Comparison of ENCODE assay signal across 22 mouse cellular contexts in the genomic region with DNA sequence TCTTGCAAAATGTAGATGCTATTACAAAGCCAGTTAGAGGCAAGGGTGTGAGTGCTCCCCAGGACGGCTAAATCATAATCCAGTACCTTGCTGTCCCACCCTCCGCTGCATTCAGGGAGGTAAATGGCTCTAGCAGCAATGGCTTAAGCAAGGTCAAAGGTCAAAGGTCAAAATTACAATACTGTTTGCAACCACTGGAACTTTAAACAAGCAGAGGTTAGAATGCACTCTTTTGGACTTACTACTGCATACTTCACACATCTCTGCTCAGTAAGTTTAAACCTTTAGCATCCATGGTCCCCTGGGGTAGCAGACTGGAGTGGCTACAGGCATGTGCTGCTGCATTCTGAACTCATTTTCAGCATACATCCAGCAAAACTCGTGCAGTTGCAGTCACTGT. TPM values are rescaled to one million over a fixed set of nuclear protein-coding genes. Genes with fewer than 3 reads are reported as not detected.
DNase-seq lines count a peak whose midpoint lies in the region; ATAC-seq and TF ChIP-seq lines count a peak whose summit lies in the region.
"Had no signal": no experiment of that assay in that cellular context is flagged by ENCODE, and none has a peak within 500 bp of the region (broad histone marks: within the 10 kb centered on the region; RNA-seq: fewer than 3 reads in every experiment).

No protein-coding gene starts in this region.

- peak; percentile 64 for ATAC-seq in liver, embryonic 16.5 days (ENCODE audit: low read depth)
- ATAC-seq in liver, embryonic 11.5 days (replicated peaks; ENCODE audit: low FRiP score) = no peak
- ATAC-seq: forebrain, embryonic 13.5 days; forebrain, postnatal 0 days; Patski had no signal

- H3K4me3 ChIP-seq in kidney, adult 2 months (ENCODE audit: insufficient read depth, low read depth, low read length) = no peak overlapping the region
- no peak overlapping the region for H3K4me3 ChIP-seq in liver, embryonic 16.5 days (ENCODE audit: low read depth, low read length)
- no peak overlapping the region for H3K4me3 ChIP-seq in liver, embryonic 11.5 days (ENCODE audit: low read depth, low read length)
- H3K4me3 ChIP-seq: embryonic facial prominence, embryonic 13.5 days; forebrain, embryonic 13.5 days; heart, adult 2 months; heart, embryonic 15.5 days; hindbrain, embryonic 13.5 days had no signal

- H3K27me3 ChIP-seq in kidney, adult 2 months (replicated peaks; ENCODE audit: control insufficient read depth, insufficient read depth, low read length) = no peaks in the 10 kb centered on the region
- H3K27me3 ChIP-seq in liver, embryonic 16.5 days (ENCODE audit: control insufficient read depth, insufficient read depth, low read depth, low read length) = no peaks in the 10 kb centered on the region
- no peaks in the 10 kb centered on the region for H3K27me3 ChIP-seq in liver, embryonic 11.5 days (replicated peaks; ENCODE audit: control insufficient read depth, insufficient read depth, low read length)
- H3K27me3 ChIP-seq: embryonic facial prominence, embryonic 13.5 days; forebrain, embryonic 13.5 days; heart, embryonic 15.5 days; hindbrain, embryonic 13.5 days; Patski had no signal

- H3K9me3 ChIP-seq in liver, embryonic 16.5 days (replicated peaks; ENCODE audit: control insufficient read depth, low read length) = no peaks in the 10 kb centered on the region
- no peaks in the 10 kb centered on the region for H3K9me3 ChIP-seq in liver, embryonic 11.5 days (ENCODE audit: control insufficient read depth, low read length)
- H3K9me3 ChIP-seq: embryonic facial prominence, embryonic 13.5 days; forebrain, embryonic 13.5 days; heart, embryonic 15.5 days; hindbrain, embryonic 13.5 days had no signal

- H3K9ac ChIP-seq in liver, embryonic 16.5 days (ENCODE audit: low read depth, low read length) = no peak overlapping the region
- H3K9ac ChIP-seq in liver, embryonic 11.5 days (ENCODE audit: low read depth, low read length) = no peak overlapping the region
- H3K9ac ChIP-seq: embryonic facial prominence, embryonic 13.5 days; forebrain, embryonic 13.5 days; forebrain, postnatal 0 days; heart, embryonic 15.5 days; hindbrain, embryonic 13.5 days had no signal

- no peaks in the 10 kb centered on the region; the same call in 1 of the 2 replicates for H3K4me1 ChIP-seq in kidney, adult 2 months (ENCODE audit: control insufficient read depth, insufficient read depth, low read length)
- peaks cover 2% of the 10 kb centered on the region; the same call in 1 of the 2 replicates for H3K4me1 ChIP-seq in liver, embryonic 16.5 days (ENCODE audit: control insufficient read depth, low read depth, low read length)
- no peaks in the 10 kb centered on the region; the same call in 1 of the 2 replicates for H3K4me1 ChIP-seq in liver, embryonic 11.5 days (replicated peaks; ENCODE audit: control insufficient read depth, insufficient read depth, low read length)
- H3K4me1 ChIP-seq: embryonic facial prominence, embryonic 13.5 days; forebrain, embryonic 13.5 days; heart, embryonic 15.5 days; hindbrain, embryonic 13.5 days had no signal

- no peak for TF ChIP-seq CTCF in kidney, adult 2 months (conservative IDR thresholded peaks at IDR 0.05; ENCODE audit: insufficient read depth, insufficient read length, low read depth, low read length)

- TF ChIP-seq POLR2A in kidney, adult 2 months (IDR thresholded peaks at IDR 0.05; ENCODE audit: low read depth, low read length) = no peak

- H3K4me2 ChIP-seq in liver, embryonic 16.5 days (ENCODE audit: low read depth, low read length) = no peak overlapping the region
- H3K4me2 ChIP-seq in liver, embryonic 11.5 days = no peak overlapping the region
- H3K4me2 ChIP-seq: embryonic facial prominence, embryonic 13.5 days; forebrain, embryonic 13.5 days; heart, embryonic 11.5 days; heart, embryonic 15.5 days; hindbrain, embryonic 13.5 days had no signal

- H3K36me3 ChIP-seq in kidney, adult 2 months (ENCODE audit: control insufficient read depth, insufficient read depth, low read length) = peaks cover 6% of the 10 kb centered on the region; the same call in 1 of the 2 replicates
- peaks cover 27% of the 10 kb centered on the region for H3K36me3 ChIP-seq in liver, embryonic 16.5 days (ENCODE audit: control insufficient read depth, insufficient read depth)
- peaks cover 29% of the 10 kb centered on the region for H3K36me3 ChIP-seq in liver, embryonic 11.5 days (ENCODE audit: control insufficient read depth, insufficient read depth, low read length)

- no peak overlapping the region for H3K27ac ChIP-seq in kidney, adult 2 months (ENCODE audit: insufficient read depth, low read depth, low read length)
- no peak overlapping the region for H3K27ac ChIP-seq in liver, embryonic 16.5 days (ENCODE audit: low read length)
- no peak overlapping the region for H3K27ac ChIP-seq in liver, embryonic 11.5 days (ENCODE audit: low read depth, low read length)
- H3K27ac ChIP-seq: embryonic facial prominence, embryonic 13.5 days; forebrain, embryonic 13.5 days; heart, adult 2 months; heart, embryonic 15.5 days; hindbrain, embryonic 13.5 days had no signal

- peak; percentile 21 for DNase-seq in kidney, adult 2 months
- DNase-seq in kidney, postnatal 25 days = no peak
- DNase-seq in liver, embryonic 11.5 days (ENCODE audit: low spot score) = no peak
- DNase-seq in R1 (ENCODE audit: low read depth, low spot score) = peak; percentile 69
- peak; percentile 76 for DNase-seq in yolk sac, embryonic 10.5 days (ENCODE audit: low spot score)
- DNase-seq in thymus, postnatal 10 days (ENCODE audit: low spot score in 2 of 2) = no peak
- DNase-seq: adrenal gland, adult 8-10 months; adrenal gland, postnatal 36 days; cerebellum, adult 11 months; cerebellum, adult 8-10 months; cerebellum, postnatal 14 days; forebrain, postnatal 0 days; gastrocnemius, postnatal 14 days; heart, adult 2 months; heart, postnatal 14 days had no signal

- WGBS in kidney, adult 2 months = 59% methylated on average over 3 of the region's 3 CpGs
- WGBS in liver, embryonic 16.5 days (ENCODE audit: insufficient replicate concordance) = 65% methylated on average over 3 of the region's 3 CpGs
- 78% methylated on average over 3 of the region's 3 CpGs for WGBS in liver, embryonic 11.5 days

RNA-seq across cellular contexts. Expression of gene Gm13199, which starts 14.7 kb away (rescaled TPM):
- 2.1 TPM in 2 replicates for polyA plus RNA-seq in kidney, adult 2 months (2012; rRNA removed)
- polyA plus RNA-seq in liver, embryonic 16.5 days (2015; fragmentation: Nextera tagmentation; extraction: Ambion mirVana) = 0.17 and 0.47 TPM in 2 replicates
- polyA plus RNA-seq in liver, embryonic 11.5 days (2014; fragmentation: Nextera tagmentation; extraction: Ambion mirVana) = 2.0 TPM in 2 replicates
- polyA plus RNA-seq: heart, adult 2 months had no signal

RNA-seq across cellular contexts. Expression of gene Sec61a2, which starts 17.8 kb away (rescaled TPM):
- 23.3 and 26.7 TPM in 2 replicates for polyA plus RNA-seq in kidney, adult 2 months (2012; rRNA removed)
- 14.2 and 15.1 TPM in 2 replicates for polyA plus RNA-seq in liver, embryonic 16.5 days (2015; fragmentation: Nextera tagmentation; extraction: Ambion mirVana)
- polyA plus RNA-seq in liver, embryonic 11.5 days (2014; fragmentation: Nextera tagmentation; extraction: Ambion mirVana) = 48.1 and 51.8 TPM in 2 replicates

RNA-seq across cellular contexts. Expression of gene Cdc123, which starts 32.5 kb away (rescaled TPM):
- polyA plus RNA-seq in kidney, adult 2 months (2012; rRNA removed) = 71.5 and 74.7 TPM in 2 replicates
- 116 and 134 TPM in 2 replicates for polyA plus RNA-seq in liver, embryonic 16.5 days (2015; fragmentation: Nextera tagmentation; extraction: Ambion mirVana)
- 278 and 298 TPM in 2 replicates for polyA plus RNA-seq in liver, embryonic 11.5 days (2014; fragmentation: Nextera tagmentation; extraction: Ambion mirVana)

RNA-seq across cellular contexts. Expression of gene Nudt5, which starts 32.6 kb away (rescaled TPM):
- polyA plus RNA-seq in kidney, adult 2 months (2012; rRNA removed) = 9.3 and 13.2 TPM in 2 replicates
- polyA plus RNA-seq in liver, embryonic 16.5 days (2015; fragmentation: Nextera tagmentation; extraction: Ambion mirVana) = 38.7 and 44.9 TPM in 2 replicates
- polyA plus RNA-seq in liver, embryonic 11.5 days (2014; fragmentation: Nextera tagmentation; extraction: Ambion mirVana) = 120 and 123 TPM in 2 replicates

Comparison
In these comparisons a context has a peak if more than half of its experiments do, and no peak if none do; other contexts are left out.
1. DNase-seq: peak in kidney, adult 2 months (single experiment), R1 (single experiment) and yolk sac, embryonic 10.5 days (single experiment); none in kidney, postnatal 25 days (0 of 2), liver, embryonic 11.5 days (single experiment) and thymus, postnatal 10 days (0 of 2).